8 mouse cellular contexts compared by ENCODE assay signal in the genomic region with DNA sequence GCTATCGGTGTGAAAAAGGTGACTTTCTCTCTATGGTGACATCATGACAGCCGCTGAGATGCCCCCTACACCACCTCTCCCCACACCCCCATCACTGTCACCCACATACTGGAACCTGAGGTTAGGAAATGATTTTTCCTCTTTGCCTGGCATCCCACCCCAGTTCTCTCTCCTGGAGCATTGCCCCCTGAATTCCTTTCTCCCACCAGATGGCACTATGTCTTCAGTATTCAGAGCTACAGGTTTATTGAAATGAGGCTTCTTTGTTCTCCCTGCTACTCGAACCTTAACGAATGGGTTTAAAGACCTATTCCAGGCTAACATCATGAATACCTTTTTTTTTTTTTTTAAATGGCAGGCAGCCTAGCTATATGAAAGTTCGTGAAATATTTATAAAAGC.
DNase-seq lines count a peak whose midpoint lies in the region; ATAC-seq and TF ChIP-seq lines count a peak whose summit lies in the region.

No protein-coding gene starts in this region.

- H3K4me3 ChIP-seq in lung, adult 2 months (replicated peaks; ENCODE audit: extremely low read depth, low read depth, low read length), result no peak overlapping the region
- no peak overlapping the region for H3K4me3 ChIP-seq in hindbrain, embryonic 12.5 days
- H3K4me3 ChIP-seq in midbrain, embryonic 13.5 days (replicated peaks), result no peak overlapping the region

- H3K4me1 ChIP-seq in lung, adult 2 months (ENCODE audit: control insufficient read depth, insufficient read depth, low read length), result no peaks in the 10 kb centered on the region
- no peaks in the 10 kb centered on the region for H3K4me1 ChIP-seq in hindbrain, embryonic 12.5 days
- H3K4me1 ChIP-seq in midbrain, embryonic 13.5 days (replicated peaks), result peaks cover 9% of the 10 kb centered on the region

- no peak overlapping the region for H3K4me2 ChIP-seq in hindbrain, embryonic 12.5 days (replicated peaks)
- H3K4me2 ChIP-seq in midbrain, embryonic 13.5 days (replicated peaks), result no peak overlapping the region

- TF ChIP-seq CTCF in lung, adult 2 months (IDR thresholded peaks at IDR 0.05; ENCODE audit: insufficient read depth, low read length), result no peak

- H3K27me3 ChIP-seq in hindbrain, embryonic 12.5 days, result no peaks in the 10 kb centered on the region
- no peaks in the 10 kb centered on the region for H3K27me3 ChIP-seq in midbrain, embryonic 13.5 days

- H3K36me3 ChIP-seq in hindbrain, embryonic 12.5 days, result no peaks in the 10 kb centered on the region
- H3K36me3 ChIP-seq in midbrain, embryonic 13.5 days, result no peaks in the 10 kb centered on the region

- peak; percentile 23 to 72 for DNase-seq in adrenal gland, adult (ENCODE audit: inconsistent age in 2 of 2, low spot score in 1 of 2)
- DNase-seq in adrenal gland, adult 8-10 months, result no peak
- peak; percentile 4 for DNase-seq in lung, postnatal 14 days
- DNase-seq in lung, adult 2 months, result no peak
- no peak for DNase-seq in urinary bladder, adult 18-20 months (ENCODE audit: low spot score in 2 of 2)

- WGBS in lung, adult 2 months, result 34% methylated on average over 5 of the region's 5 CpGs
- WGBS in hindbrain, embryonic 12.5 days, result 32% methylated on average over 5 of the region's 5 CpGs
- WGBS in midbrain, embryonic 13.5 days, result 29% methylated on average over 5 of the region's 5 CpGs

- no peaks in the 10 kb centered on the region for H3K9me3 ChIP-seq in hindbrain, embryonic 12.5 days (replicated peaks)
- H3K9me3 ChIP-seq in midbrain, embryonic 13.5 days, result no peaks in the 10 kb centered on the region

- peak; percentile 77 for ATAC-seq in hindbrain, embryonic 12.5 days (ENCODE audit: low FRiP score)
- ATAC-seq in midbrain, embryonic 13.5 days, result peak; percentile 86
- no peak for ATAC-seq in CD4-positive, CD25-positive, alpha-beta regulatory T cell, adult 4 months

- no peak for TF ChIP-seq POLR2A in lung, adult 2 months (IDR thresholded peaks at IDR 0.05; ENCODE audit: borderline replicate concordance, extremely low read depth, low read depth, low read length)

- no peak overlapping the region for H3K9ac ChIP-seq in hindbrain, embryonic 12.5 days
- no peak overlapping the region for H3K9ac ChIP-seq in midbrain, embryonic 13.5 days (replicated peaks)

- no peak overlapping the region for H3K27ac ChIP-seq in hindbrain, embryonic 12.5 days
- no peak overlapping the region for H3K27ac ChIP-seq in midbrain, embryonic 13.5 days

Comparison
In these comparisons a context has a peak if more than half of its experiments do, and no peak if none do; other contexts are left out.
1. DNase-seq: peak in adrenal gland, adult (2 of 2) and lung, postnatal 14 days (single experiment); none in adrenal gland, adult 8-10 months (single experiment), lung, adult 2 months (single experiment) and urinary bladder, adult 18-20 months (0 of 2).